Mouse (Mus musculus) layer of hippocampus, postnatal 25 days (tissue): ENCODE results near the gene Hpd. TPM values are rescaled to one million over a fixed set of nuclear protein-coding genes. Genes with fewer than 3 reads are reported as not detected.
"Not testable (repeated sequence)": the region's sequence is repeated elsewhere in the genome, so short reads cannot be mapped to it uniquely, and the experiment has no call there.

Experiments
- DNase-seq, 2 experiments: peaks; one replicate each; pipeline ENCODE4 v3.0.0; 2022; ENCODE audit warnings: mixed read lengths in 2 of 2, low spot score in 1 of 2; ENCODE audit errors: extremely low spot score in 1 of 2
- total RNA-seq, 2 experiments: library from RNA; stranded (reverse); gene quantifications; 2 replicates each; pipeline ENCODE4 v1.2.3; 2021

Gene Hpd
- total RNA-seq = not detected

GRCm38 (mm10) chr5:123182651-123183050, at the start of gene Hpd:
Gene Hpd (minus strand): TSS chr5:123182727.
- DNase-seq = no peak

- no peak for DNase-seq
These were observed 49.7 kb upstream of the Hpd start for GRCm38 (mm10) chr5:123232180-123232579.

DNA sequence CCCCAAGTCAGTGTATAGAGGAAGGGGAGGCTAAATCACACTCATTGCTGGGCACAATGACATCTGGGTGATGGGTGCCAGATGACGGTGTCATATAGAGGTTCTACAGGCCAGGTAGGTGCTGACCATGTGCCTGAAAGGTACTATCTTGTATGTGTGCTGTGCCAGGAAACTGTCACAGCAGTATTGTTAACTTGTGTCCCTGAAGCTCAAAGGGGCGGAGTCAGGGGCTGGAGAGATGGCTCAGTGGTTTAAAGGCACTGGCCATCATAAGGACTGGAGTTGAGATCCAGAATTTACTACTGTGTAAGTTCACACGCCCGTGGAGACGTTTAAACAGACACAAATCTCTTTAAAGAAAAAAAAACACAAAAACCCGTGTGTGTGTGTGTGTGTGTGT, 46.8 kb upstream of the Hpd start:
- no peak for DNase-seq

DNA sequence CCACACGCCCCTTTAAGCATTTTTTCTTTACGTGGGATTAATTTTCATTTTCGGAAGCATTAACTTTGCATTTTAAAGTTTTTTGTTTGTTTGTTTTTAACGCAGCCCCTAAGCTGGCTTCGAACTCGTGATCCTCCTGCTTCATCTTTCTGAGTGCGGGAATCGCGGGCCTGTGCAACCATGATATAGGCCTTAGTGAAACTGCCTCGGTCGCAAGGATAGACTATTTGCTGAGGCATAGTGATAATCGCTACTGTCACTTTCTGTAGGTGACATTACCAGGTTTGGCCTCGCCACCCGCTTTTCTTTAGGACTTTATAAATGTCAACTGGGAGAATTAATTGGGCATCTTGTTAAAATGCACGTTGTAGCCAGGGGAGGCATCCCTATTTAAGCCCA, 46.0 kb upstream of the Hpd start:
- DNase-seq = no peak

DNA sequence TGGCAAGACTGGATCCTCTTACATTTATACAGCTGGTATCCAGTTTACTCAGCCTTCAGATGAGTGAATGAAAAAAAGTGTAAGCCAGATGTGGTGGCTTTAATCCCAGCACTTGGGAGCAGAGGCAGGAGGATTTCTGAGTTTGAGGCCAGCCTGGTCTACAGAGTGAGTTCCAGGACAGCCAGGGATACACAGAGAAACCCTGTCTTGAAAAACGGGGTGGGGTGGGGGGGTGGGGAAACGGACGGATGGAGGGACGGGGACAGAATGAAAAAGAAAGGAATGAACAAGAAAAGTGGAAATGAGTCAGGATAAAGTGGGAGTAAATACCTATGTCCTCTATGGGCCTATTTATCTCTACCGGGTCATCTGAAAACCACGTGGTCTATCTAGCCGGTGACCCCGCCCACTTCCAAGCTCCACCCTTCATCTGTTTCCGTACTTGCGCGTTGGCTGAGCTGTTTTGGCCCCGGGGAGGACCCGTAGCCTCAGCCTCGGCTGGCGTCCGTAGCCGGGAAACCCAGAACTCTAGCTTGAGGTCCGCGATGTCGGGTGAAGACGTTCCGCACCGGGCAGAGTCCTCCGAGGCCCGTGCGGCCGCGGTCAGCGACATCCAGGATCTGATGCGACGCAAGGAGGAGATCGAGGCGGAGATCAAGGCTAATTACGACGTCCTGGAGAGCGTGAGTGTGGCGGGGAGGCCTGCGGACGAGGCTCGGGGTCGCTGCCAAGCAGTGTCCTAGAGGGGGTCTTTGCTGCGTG, 45.4 kb upstream of the Hpd start:
- DNase-seq = peak; percentile 93 to 96

DNA sequence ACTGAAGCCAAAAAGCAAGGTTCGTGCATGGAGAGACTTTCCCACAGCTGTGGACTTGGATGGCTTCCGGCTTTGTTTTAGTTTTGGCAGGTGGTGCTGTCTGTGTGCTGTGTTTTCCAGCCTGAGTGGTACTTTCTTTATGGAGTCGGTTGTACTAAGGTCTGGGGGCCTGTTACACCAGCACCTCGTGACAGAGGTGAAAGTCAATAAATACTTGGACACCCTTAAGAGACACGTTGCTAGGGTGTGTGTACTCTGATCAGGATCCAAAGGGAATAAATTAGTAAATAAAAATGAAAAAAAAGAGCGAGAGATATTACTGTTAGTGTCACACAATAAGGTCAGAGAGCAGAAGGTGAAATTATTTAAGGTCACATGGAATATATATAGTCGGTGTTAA, 44.3 kb upstream of the Hpd start:
- DNase-seq = no peak

GRCm38 (mm10) chr5:123223861-123224260, 41.3 kb upstream of the Hpd start:
- not testable (repeated sequence) for DNase-seq

DNA sequence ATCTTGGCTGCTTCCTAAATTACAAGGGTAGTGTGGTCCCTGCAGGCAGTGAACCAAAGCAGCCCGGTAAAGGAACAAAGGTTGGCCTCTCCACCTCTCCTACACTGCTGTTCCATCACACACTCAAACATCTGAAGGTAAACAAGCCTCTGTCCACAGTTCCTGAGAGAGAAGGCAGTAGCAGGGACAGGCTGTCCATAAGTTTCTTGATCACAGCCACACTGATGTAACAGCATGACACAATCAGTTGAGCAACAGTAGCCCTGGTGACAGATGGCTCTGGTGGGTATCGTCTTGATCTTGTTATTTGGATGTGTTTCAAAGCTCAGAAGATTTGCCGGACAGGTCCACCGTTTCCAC, 40.5 kb upstream of the Hpd start:
- no peak for DNase-seq

DNA sequence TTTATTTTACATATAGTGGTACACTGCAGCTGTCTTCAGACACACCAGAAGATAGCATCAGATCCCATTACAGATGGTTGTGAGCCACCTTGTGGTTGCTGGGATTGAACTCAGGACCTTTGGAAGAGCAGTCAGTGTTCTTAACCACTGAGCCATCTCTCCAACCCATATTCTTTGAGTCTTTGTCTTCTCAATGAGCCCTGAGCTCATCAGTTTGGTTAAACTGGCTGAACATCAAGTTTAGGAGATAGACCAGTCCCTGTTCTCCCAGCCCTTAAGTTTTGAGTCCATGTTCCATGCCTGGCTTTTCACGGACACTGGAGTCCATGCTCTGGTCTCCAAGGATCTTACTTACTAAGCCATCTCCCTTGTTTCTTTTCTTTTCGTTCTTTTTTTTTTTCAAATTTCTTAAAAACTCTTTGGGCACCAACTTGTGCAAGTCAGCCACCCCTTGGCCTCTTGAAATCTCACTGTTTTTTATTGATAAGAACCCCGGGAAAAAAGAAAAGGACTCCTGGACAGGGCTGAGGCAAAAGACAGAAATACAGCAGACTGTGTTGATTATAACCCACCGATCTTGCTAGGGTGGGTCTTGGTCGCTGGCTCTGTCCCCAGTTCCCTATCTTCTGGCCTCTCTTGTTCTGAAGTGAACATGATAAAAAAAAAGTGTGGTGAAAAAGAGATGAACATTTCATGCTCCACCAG, 40.0 kb upstream of the Hpd start:
- not testable (repeated sequence) for DNase-seq

GRCm38 (mm10) chr5:123203591-123203990, 21.1 kb upstream of the Hpd start:
- DNase-seq = not testable (repeated sequence)

GRCm38 (mm10) chr5:123202771-123203170, 20.2 kb upstream of the Hpd start:
- not testable (repeated sequence) for DNase-seq

- no peak for DNase-seq
These were observed 19.5 kb upstream of the Hpd start for GRCm38 (mm10) chr5:123201987-123202386.

DNA sequence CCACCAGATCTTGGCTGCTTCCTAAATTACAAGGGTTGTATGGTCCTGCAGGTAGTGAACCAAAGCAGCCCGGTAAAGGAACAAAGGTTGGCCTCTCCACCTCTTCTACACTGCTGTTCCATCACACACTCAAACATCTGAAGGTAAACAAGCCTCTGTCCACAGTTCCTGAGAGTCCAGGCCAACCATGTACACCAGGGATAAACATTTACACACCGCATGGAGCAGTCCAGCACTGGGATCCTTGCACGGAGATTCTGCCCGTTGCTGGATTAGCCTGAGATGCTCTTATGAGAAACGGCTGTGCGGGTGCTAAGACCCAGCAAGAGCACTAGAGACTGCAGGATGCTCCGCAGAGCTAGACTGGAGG, 19.0 kb upstream of the Hpd start:
- no peak for DNase-seq

GRCm38 (mm10) chr5:123200816-123201522, 18.4 kb upstream of the Hpd start:
- DNase-seq = not testable (repeated sequence)

DNA sequence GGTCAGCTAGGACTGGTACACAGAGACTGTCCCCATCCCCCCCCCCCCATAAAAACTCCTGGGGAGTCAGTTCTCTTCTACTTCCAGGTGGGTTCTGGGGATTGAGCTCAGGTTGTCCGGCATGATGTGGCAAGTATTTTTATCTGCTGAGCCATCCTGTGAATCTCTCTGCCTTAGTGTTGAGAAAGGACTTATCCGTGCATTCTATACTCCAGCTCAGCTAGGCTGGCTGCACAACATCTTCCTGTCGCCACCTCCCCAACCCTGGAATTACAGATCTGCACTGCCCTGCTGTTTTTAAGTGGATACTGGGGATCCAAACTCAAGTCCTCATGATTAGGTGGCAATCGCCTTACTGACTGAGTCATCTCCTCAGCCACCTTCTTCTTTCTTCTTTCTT, 16.0 kb upstream of the Hpd start:
- DNase-seq = no peak

DNA sequence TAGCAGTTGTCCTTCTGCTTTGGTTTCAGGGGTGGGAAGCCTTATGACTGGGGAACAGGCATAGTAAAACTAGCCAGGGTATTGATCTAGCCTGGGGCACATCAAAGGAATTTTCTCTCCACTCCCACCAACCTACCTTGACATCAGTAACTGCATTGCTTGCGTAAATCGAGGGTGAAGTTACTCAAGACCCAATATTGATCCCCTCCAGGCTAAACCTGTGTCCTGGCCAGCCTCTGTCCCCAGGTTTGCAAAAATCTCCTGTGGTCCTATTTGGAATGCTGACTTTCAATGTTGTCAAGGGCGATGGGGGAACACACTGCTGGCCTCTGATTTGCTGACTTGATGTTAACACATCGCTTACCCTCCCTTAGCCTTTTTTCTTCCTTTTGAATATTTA, 14.2 kb upstream of the Hpd start:
- DNase-seq = no peak

GRCm38 (mm10) chr5:123195500-123196000, 13.0 kb upstream of the Hpd start:
- DNase-seq = no peak

- DNase-seq = no peak
These were observed 12.3 kb upstream of the Hpd start for GRCm38 (mm10) chr5:123194856-123195255.

GRCm38 (mm10) chr5:123193436-123193835, 10.9 kb upstream of the Hpd start:
- no peak for DNase-seq

- DNase-seq = no peak
These were observed 10.2 kb upstream of the Hpd start for GRCm38 (mm10) chr5:123192606-123193150.

DNA sequence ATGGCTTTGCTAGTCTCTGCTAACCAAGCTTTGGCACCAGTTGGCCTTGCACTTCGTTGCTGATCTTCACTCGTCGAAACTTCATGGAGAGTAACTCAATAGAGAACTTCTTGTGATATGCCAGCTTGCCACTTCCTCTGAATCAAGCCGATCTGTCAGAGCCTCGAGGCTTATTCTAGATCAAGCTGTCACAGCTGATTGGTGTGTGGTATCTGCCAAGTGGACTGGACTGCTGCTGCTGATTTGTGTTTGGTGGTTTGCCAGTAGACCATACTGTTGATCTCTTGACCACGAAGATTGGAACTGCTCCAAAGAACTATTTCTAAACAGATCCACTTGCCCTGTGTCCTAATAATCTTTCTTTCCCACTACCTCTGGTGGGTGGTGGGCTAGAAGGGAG, 8.9 kb upstream of the Hpd start:
- DNase-seq = no peak
